Mouse (Mus musculus): ENCODE data around the gene Trpc4ap.
"Not testable (repeated sequence)": the region's sequence is repeated elsewhere in the genome, so short reads cannot be mapped to it uniquely, and the experiment has no call there.

Trpc4ap gene

DNA sequence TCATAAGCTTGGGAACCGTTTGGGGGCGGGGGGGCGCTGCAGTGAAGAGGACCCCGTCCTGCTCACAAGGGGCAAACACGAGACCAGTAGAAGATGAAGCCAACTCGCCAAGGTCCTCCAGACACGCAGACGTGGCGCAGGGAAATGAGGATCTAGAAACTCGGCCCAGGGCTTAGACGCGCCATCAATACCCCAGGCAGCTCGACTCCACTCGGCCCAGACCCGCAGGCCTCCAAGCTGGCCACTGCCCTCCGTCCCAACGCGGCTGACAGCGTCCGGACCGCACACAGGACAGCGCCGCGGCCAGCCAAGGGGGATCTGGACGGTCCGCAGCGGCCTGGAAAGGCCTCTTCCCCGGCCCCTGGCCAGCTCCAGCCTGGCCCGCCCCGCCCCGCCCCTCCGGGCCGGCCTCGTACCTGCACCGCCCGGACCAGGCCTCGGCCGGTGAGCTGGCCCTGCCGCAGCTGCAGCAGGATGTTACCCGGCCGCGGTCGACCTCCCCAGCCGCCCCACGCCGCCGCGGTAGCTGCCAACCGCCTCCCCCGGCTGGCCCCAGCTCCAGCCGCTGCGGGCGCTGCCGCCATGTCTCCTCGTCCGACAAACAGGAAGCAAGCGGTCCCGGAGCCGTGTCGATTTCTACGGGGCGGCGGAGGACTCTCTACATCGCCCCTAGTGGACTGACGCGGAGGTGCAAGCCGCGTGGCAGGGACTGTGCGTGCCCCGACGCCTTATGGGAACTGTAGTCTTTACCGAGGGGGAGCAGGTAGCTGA is at the start of gene Trpc4ap:
TSS of gene Trpc4ap (minus strand) at position 662 of the 771 bp plus-strand sequence.
- peak; percentile 95 for DNase-seq

- DNase-seq, result no peak
Observed at GRCm38 (mm10) chr2:155737803-155738202, 45.6 kb upstream of the Trpc4ap start.

GRCm38 (mm10) chr2:155736936-155737335 is 44.8 kb upstream of the Trpc4ap start:
- DNase-seq, result no peak

DNA sequence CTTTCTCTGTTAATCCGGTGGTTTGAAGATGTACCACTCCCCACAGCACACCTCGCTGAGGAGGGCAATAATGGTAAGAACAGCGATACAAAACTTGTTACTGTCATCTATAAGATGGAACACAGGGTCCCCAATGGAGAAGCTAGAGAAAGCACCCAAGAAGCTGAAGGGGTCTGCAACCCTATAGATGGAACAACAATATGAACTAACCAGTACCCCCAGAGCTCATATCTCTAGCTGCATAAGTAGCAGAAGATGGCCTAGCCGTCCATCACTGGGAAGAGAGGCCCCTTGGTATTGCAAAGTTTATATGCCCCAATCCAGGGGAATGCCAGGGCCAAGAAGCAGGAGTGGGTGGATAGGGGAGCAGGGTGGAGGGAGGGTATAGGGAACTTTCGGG is 43.6 kb upstream of the Trpc4ap start, which contains the start of gene Gm17581:
TSS of gene Gm17581 (minus strand) at position 101 of the 400 bp plus-strand sequence.
- not testable (repeated sequence) for DNase-seq

GRCm38 (mm10) chr2:155735080-155735479 is 42.9 kb upstream of the Trpc4ap start:
- DNase-seq, result no peak

DNA sequence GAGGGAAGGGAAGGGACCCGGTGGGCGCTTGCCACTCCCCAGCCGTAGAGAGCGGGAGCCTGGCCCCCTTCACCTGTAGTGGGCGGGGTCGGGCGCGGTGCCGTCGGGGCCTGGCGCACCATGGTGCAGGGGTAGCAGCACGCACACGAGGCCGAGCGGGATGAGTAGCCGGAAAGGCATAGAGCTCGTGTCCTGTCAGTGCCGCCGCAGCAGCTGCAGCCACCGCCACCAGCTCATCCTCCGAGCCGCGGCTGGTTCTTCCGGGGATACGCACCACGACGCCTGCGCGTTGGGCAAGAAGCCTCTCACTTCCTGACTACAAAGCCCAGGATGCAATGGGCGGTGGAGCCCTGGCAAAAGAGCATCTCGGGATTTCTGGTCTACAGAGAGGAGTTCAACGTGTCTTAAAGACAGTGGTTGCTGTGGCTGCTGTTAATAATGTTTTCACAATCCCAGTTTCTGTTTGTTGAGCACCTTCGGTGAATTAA is 37.0 kb upstream of the Trpc4ap start, which contains the start of gene Edem2:
TSS of gene Edem2 (minus strand) at position 318 of the 488 bp plus-strand sequence.
- DNase-seq, result peak; percentile 91

DNA sequence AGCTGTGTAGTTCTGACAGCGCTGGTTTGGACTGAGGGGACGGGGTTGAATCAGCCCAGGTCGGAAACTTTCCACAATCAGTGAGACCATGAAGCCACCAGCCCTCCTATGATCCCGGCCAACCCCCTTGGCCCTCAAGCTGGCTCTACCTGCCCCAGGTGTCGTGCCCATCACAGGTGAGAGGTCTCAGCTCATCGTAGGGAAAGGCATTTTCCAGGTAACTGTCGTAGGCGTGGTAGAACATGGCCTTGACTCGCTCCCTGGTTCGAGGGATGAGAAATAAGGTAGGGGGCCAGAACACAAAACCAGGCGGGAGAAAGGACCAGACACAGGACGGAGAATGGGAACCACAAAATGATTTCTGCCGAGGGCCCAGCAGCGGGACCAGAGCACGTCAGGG is 36.6 kb upstream of the Trpc4ap start:
- no peak for DNase-seq

- no peak for DNase-seq
Observed at GRCm38 (mm10) chr2:155727764-155728395, 35.7 kb upstream of the Trpc4ap start.

- DNase-seq, result no peak
Observed at GRCm38 (mm10) chr2:155726302-155726701, 34.1 kb upstream of the Trpc4ap start.

DNA sequence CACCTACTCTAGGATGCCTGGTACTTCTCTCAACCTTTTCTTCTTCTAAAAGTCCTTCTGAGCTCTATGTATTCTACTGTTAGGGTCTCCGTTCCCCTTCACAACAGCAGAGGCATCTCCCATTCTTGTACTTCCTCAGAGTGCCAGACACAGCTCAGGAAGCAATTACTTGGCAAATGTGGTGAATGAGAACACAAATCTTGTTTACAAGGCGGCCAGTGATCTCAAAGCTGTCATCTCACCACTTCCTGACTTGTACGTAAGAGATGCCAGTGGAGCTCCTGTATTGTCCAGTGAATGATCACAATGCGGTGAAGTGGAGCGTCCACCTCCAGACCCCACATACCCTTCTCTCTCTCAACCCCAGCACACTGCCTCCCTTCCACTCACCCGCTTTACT is 32.3 kb upstream of the Trpc4ap start:
- DNase-seq, result no peak

DNA sequence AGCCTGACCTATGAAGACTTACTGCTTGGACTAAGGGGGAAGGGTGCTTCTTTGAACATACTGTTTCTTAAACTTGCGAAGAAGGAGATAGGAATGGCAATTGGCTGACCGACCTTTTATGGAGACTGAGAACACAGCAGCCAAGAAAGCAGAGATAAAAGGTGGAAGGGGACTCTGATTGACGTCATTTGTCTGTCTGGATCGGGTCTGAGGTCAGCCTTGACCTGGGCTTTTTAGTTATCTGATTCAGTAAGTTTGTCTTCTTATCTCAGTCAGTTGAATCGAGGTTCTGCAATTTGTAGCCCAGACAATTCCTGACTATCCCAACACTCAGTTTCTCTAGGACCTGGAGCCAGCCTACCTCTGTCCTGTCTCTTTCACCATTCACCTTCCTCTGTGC is 31.9 kb upstream of the Trpc4ap start:
- DNase-seq, result no peak

- DNase-seq, result no peak
Observed at GRCm38 (mm10) chr2:155720585-155720984, 28.4 kb upstream of the Trpc4ap start.

DNA sequence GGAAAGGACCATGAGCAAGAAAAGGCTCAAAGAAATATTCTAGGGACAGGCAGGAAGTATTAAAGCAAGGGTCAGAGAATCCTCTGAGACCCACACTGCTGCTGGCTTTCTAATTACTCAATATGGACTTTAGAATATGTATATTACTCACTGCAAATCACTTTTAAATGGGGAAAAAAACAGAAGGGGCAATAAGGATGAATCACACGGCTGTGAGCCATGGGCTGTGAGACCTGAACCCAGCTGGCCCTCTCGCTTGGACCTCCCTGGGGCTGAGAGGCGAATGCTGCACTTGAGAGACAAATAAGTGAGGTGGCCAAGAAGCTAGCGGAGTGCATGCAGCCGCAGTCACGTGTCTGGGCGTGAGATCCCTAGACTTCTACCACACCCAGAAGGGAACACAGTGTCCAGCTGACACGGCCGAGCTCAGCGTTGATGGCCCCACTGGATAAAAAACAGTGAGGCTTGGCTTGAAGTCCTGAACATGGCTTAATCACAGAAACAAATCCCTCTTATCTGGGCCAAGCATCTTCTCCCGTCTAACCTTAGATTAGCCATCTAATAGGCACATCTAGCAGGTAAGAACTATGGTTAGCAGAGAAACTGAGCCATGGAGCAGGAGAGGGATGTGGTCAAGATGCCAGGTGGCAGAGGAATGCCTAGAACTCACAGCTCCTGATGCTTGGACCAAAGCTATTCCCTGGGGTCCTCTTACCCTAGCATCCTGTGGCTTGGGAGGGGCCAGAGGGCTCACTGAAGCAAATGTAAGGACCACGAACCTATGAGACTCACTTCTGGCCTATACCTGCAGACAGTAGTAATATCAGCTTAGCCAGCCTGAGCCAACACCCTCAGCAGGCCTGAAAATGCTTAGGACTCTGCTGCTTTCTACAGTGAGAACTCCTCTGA is 25.2 kb upstream of the Trpc4ap start:
- no peak for DNase-seq

DNA sequence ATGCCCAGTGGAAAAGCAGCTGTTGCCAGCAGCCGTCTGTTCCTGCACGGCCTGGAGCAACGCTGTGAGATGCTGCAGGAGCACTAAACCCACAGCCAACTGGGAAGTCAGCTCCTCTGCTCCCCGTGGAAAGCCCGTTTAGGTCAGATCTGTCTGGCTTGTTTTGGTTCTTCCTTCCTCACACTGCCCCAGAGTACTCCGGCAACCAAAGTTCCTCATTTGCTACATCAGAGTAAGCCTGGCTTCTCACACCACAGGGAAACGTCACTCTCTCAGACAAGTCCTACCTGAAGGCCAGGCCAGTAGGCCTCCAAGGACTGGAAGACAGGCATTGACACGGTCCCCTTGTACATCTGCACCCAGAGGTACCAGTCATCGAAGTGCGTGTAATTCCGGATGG is 18.4 kb upstream of the Trpc4ap start:
- no peak for DNase-seq

GRCm38 (mm10) chr2:155707251-155707650 is 15.1 kb upstream of the Trpc4ap start:
- no peak for DNase-seq

- DNase-seq, result no peak
Observed at GRCm38 (mm10) chr2:155703630-155704029, 11.4 kb upstream of the Trpc4ap start.

GRCm38 (mm10) chr2:155701399-155701919 is 9.3 kb upstream of the Trpc4ap start:
- DNase-seq, result no peak

GRCm38 (mm10) chr2:155698443-155698842 is 6.3 kb upstream of the Trpc4ap start:
- not testable (repeated sequence) for DNase-seq

- DNase-seq, result no peak
Observed at GRCm38 (mm10) chr2:155696851-155697250, 4.7 kb upstream of the Trpc4ap start.

GRCm38 (mm10) chr2:155696091-155696558 is 3.9 kb upstream of the Trpc4ap start:
- peak; percentile 87 for DNase-seq

- DNase-seq, result no peak
Observed at GRCm38 (mm10) chr2:155695316-155695715, 3.1 kb upstream of the Trpc4ap start.

GRCm38 (mm10) chr2:155694564-155694963 is 2.4 kb upstream of the Trpc4ap start:
- no peak for DNase-seq

GRCm38 (mm10) chr2:155693136-155693535 is 952 bp upstream of the Trpc4ap start:
- peak; percentile 55 for DNase-seq

Data from cerebellum, adult 9-11 months (tissue).